Mouse (Mus musculus) kidney, adult 10 weeks (tissue): ENCODE results near the gene Pik3ca. TPM values are rescaled to one million over a fixed set of nuclear protein-coding genes. Genes with fewer than 3 reads are reported as not detected.

Experiments used
- polyA plus RNA-seq: library from polyadenylated mRNA; stranded (reverse); fragments of 350-450 nt; fragmentation: Illumina TruSeq; extraction: RNeasy Lipid Tissue Mini Kit (QIAGEN cat#74804); gene quantifications from one replicate; pipeline ENCODE4 v1.2.3, GENCODE M21; 2014; ENCODE audit warnings: low read depth, low replicate concordance

The Pik3ca gene
- polyA plus RNA-seq, result 114 TPM

DNA sequence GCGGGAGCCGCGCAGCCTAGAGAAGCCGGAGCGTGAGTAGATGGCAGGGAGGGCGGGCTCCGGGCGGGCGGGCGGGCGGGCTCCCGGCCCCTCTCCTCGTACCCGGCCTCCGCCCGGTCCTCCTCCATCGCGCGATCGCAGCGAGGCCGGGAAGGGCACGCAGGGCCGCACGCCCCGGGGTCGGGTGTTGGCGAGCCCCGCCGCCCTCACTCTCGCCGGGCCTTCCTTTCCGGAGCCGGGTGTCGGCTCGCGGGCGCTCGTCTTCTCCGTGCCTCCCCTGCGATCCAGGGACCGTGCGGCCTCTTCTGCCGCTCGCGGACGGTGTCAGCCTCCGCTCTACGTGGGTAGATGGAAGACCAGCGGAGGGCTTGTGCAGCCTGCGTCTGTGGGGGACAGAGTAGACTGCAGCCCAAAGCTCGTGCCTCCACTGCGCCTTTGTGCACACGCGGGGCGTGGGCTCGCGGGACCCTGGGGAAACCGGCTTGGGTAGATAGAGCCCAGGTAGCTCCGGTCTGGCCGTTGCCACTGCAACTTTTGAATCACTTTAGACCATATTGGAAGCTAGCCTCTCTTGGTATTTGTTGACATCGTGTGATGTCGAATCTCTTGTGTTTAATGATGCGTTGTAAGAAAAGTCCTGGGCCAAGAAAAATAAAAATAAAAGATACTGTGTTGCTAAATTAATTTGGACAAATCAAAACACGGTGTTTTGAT, at the start of gene Pik3ca:
Gene Pik3ca, plus strand, starts transcription at position 211 of the 714 bp plus-strand sequence.

DNA sequence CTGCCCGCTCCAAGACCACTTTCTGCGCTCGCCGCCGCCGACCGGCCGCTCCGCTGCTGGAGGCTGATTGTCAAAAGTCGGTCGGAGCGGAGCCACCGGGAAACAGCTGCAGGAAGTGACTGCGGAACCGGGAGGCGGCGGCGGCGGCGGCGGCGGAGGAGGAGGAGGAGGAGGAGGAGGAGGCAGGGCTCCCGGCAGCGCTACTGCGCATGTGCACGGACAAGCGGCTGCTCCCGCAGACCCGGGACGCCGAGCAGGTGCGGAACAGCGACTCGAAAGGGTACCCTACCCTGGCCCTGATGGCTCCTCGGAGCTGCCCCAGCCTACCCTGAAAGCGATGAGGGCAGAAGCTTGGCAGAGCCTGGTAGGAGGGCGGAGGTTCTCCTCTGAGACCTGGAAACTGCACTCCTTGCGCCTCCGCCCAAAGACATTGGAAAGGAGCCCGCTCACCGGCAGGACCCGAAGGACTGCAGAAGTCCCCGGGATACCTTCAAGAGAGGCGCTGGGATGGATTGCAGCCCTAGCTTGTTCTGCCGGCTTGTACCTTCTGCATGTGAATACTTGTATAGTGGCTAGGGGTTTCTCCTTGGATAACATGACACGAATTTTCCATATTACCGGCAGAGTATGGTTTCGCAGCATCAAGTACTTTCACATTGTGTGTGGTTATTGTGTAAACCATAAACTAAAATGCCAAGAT, 31.8 kb upstream of the Pik3ca start, which contains the start of gene Zmat3:
Gene Zmat3, minus strand, starts transcription at position 469 of the 700 bp plus-strand sequence.

DNA sequence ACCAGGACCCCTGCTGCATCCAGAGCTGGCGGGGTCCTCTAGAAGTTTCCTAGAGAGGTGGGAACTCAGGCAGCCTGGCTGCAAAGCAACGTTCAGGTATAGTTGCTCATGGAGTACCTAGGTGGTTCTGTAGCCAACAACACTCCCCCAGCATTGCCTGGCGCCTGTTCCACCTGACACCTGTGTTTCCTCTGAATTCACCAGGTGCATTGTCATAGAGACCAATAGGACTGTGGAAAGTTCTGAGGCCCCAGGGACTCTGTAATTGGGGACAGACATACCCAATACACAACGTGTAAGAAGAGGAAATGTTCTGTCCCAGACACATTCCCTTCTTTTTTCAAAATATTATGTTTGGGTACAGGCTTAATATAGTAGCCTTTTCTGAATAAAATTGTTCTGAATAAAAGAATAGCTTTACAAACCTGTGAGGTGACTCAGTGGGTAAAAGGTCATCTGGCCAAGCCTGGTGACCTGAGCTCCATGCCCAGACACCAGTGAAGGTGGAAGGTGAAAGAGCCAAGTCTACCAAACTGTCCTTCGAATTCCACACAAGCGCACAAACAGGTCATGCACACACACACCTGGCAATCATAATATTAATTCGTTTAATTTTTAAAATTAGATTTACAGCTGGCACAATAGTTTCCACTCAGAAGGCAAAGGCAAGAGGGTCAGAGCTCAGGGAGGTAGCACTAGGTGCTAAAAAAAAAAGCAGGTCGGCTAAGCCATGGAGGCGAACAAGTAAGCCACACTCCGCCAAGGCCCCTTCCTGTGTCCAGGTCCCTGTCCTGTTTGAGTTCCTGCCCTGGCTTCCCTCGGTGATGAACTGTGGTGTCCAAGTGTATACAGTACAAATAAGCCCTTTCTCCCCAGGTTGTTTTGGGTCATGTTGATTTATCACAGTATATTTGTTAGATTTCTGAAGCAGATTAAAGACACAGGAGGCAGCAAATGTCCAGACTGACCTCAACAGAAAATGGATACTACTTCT, 94.9 kb downstream of the Pik3ca start, which contains the start of gene Kcnmb3:
Gene Kcnmb3, minus strand, starts transcription at position 135 of the 994 bp plus-strand sequence.

DNA sequence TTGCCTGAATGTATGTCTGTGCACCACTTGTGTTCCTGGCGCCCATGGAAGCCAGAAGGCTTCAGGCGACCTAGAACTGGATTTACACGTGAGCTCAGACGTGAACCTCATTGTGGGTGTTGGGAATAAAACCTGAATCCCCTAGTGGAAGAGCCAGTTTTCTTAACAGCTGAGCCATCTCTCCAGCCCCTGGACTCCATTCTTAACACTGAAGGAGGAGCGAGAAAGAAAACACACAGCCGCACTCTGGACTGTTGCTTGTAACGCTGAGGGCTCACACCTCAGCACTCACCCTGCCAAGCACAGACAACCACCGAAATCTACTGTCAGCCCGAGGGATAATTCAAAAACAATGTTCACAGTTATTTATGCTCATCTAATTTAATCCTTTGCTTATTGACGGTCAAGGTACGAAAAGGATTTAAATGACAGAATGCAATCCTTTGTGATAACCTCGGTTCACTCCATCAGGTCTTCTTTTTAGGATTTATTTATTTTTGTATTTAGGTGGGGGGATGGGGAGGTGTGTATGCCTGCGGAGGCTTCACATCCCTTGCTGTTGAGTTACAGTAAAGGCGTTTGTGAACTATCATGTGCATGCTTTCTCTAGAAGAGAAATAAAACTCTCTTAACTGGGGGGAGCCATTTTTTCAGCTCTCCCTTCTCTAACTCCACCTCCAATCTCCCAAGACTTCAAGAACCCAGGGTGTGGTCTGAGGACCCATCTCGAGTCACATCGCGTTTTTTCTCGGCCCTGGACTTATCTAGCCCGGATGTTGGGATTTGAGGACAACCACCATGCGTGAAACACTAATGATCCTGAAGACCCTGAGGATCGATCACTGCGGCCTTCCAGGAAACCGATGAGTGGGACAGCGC, 112.3 kb downstream of the Pik3ca start, which contains the start of gene Zfp639:
Gene Zfp639, plus strand, starts transcription at position 764 of the 879 bp plus-strand sequence.

Other genes with a start within 250 kb of the Pik3ca start
- gene Zmat3, start 31.7 kb upstream of the Pik3ca start, polyA plus RNA-seq, result 8.7 TPM
- not detected for gene Kcnmb3, start 94.6 kb downstream of the Pik3ca start, polyA plus RNA-seq
- 89.5 TPM for gene Zfp639, start 112.6 kb downstream of the Pik3ca start, polyA plus RNA-seq
- 338 TPM for gene Mfn1, start 131.8 kb downstream of the Pik3ca start, polyA plus RNA-seq
- 9.3 TPM for gene Gnb4, start 218.9 kb downstream of the Pik3ca start, polyA plus RNA-seq